Mouse (Mus musculus): ENCODE results near the gene Abcb8.

Gene Abcb8

GRCm38 (mm10) chr5:24366426-24366825 lies 27.0 kb upstream of the Abcb8 start:
- DNase-seq (ENCODE audit: low read depth in 2 of 2, low spot score in 2 of 2): no peak

- no peak for DNase-seq (ENCODE audit: low read depth in 2 of 2, low spot score in 2 of 2)
Measured at GRCm38 (mm10) chr5:24369767-24370166, 23.7 kb upstream of the Abcb8 start.

- DNase-seq (ENCODE audit: low read depth in 2 of 2, low spot score in 2 of 2): no peak
Measured at GRCm38 (mm10) chr5:24373807-24374206, 19.7 kb upstream of the Abcb8 start.

DNA sequence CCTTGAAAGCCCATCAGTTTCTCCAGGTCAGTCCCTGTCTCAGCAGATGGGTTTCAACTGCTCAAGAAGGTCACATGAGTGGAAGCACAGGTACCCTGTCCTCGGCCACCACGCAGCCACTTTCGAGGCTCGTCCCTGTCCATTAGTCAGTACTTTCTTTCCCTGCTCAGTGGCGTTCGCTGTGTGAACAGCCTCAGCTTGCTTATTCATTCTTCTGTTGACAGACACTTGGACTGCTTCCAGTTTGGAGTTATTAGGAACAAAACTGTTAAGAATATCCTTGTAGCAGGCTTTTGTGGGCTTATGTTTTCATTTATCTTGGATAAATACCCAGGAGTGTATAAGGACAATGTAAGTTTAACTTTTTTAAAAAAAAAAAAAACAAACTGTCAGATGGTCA lies 19.2 kb upstream of the Abcb8 start:
- DNase-seq (ENCODE audit: low read depth in 2 of 2, low spot score in 2 of 2): no peak

DNA sequence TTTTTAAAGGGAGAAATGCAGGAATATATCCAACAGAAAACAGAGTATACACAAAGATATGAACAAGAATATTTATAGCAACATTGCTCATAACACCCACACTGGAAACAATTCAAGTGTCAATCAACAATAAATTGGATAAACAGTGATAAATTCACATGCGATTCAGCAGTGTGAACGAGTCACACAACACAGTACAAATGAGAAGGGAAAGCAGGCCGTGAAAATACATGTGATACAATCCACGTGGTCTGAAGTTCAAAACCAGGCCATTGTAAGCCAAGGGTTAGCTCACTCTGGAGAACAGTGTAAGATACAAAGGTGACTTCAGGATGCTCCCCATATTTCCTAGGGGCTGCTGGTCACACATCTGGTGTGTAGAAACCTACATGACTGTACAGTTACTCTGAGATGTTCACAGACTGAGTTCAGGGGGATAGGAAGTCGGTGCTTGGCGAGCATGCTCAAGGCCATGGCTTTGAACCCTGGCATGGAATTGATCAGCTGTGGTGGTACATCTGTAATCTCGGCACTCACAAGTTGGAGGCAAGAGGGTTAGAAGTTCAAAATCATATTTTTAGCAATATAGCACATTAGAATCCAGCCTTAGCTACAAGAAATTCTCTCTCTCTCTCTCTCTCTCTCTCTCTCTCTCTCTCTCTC lies 18.7 kb upstream of the Abcb8 start:
- DNase-seq (ENCODE audit: low read depth in 2 of 2, low spot score in 2 of 2): no peak

DNA sequence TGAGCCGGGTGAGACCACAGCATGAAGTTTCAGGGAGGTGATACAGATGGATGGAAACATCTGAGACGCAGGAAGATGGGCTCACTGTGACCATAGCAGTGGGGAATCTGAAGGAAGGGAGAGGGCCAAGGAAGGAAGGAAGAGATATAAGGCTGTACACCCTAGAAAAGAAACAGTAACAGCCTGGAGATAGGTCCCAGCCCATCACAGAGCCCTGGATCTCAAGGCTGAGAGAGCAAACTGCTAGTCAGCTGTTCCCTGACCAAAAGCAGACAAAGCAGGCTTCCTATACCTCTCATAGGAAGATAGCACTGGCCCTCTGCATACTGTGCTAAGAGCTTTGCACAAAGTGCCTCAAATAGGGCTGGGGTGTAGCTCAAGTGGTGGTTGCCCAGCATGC lies 14.8 kb upstream of the Abcb8 start:
- DNase-seq (ENCODE audit: low read depth in 2 of 2, low spot score in 2 of 2): no peak

- no peak for DNase-seq (ENCODE audit: low read depth in 2 of 2, low spot score in 2 of 2)
Measured at GRCm38 (mm10) chr5:24379501-24379900, 14.0 kb upstream of the Abcb8 start.

GRCm38 (mm10) chr5:24380499-24380898 lies 13.0 kb upstream of the Abcb8 start:
- DNase-seq (ENCODE audit: low read depth in 2 of 2, low spot score in 2 of 2): no peak

DNA sequence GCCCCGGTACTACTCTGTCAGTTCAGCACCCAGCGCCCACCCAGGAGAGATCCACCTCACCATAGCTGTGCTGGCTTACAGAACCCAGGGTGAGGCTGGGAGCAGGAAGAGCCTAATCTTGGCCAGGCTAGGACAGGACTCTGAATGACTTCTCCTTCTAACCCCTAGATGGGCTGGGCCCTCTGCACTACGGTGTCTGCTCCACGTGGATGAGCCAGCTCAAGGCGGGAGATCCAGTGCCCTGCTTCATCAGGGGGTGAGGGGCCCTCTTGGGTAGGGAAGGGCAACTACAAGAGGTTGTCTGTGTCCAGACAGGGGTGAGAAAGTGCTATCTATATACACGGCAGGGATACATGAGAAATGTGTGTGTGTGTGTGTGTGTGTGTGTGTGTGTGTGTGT lies 12.0 kb upstream of the Abcb8 start:
- DNase-seq (ENCODE audit: low read depth in 2 of 2, low spot score in 2 of 2): no peak

GRCm38 (mm10) chr5:24381988-24382387 lies 11.5 kb upstream of the Abcb8 start:
- no peak for DNase-seq (ENCODE audit: low read depth in 2 of 2, low spot score in 2 of 2)

- DNase-seq (ENCODE audit: low read depth in 2 of 2, low spot score in 2 of 2): peak; percentile 76 to 83
Measured at GRCm38 (mm10) chr5:24383026-24383859, 10.2 kb upstream of the Abcb8 start.

DNA sequence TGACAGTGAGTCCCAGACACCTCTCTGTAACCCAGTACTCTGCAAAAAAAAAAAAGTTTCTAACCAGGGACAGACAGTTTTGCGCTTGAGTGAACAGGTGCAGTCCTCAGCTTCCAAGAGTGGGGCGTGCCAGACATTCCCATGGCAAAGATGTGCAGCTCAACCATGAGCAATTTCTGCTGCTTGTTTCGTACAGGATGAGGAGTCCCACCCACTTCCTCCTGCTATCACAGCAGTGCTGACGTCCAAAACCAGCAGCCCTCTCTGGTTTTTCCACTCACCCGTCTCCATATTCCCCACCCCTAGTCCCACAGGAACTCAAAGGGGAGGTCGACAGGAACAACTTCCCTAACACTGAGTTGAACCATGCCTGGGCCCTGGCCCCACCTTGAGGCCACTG lies 9.1 kb upstream of the Abcb8 start:
- DNase-seq (ENCODE audit: low read depth in 2 of 2, low spot score in 2 of 2): no peak

- DNase-seq (ENCODE audit: low read depth in 2 of 2, low spot score in 2 of 2): no peak
Measured at GRCm38 (mm10) chr5:24385374-24385773, 8.1 kb upstream of the Abcb8 start.

DNA sequence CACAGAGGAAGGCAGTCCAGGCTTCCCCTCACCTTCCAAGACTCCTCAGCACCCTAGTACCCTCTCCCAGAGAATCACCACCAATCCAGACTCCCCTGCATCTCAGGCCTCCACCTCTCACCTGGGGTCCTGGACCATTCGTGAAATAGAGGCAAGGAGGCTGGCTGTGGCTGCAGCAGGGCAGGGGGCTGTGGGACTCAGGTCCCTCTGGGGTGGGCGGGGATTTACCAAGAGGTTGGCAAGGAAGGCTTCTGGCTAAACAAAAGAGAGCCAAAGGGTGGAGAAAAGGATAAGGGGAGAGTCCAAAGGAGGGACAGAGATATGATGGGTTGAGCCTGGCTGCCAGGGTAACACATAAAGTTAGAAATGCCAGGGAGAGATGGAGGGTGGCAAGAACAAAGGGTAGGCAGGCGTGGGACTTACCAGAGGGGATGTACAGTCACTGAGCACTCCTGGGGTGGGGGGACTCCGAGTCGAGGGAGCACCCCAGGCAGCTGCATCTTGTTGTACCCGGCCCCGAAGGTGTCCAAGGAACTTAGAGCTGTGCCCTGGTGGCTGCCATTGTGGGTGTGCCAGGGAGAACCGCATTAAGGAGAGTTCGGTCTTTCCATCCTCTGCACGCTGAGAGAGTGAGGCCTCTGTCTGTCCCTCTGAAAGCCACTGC lies 7.4 kb upstream of the Abcb8 start:
- DNase-seq (ENCODE audit: low read depth in 2 of 2, low spot score in 2 of 2): no peak

GRCm38 (mm10) chr5:24387264-24388241 lies 5.9 kb upstream of the Abcb8 start:
- DNase-seq (ENCODE audit: low read depth in 2 of 2, low spot score in 2 of 2): peak in 1 of 2 experiments; percentile 21

- DNase-seq (ENCODE audit: low read depth in 2 of 2, low spot score in 2 of 2): no peak
Measured at GRCm38 (mm10) chr5:24388246-24388915, 5.1 kb upstream of the Abcb8 start.

- no peak for DNase-seq (ENCODE audit: low read depth in 2 of 2, low spot score in 2 of 2)
Measured at GRCm38 (mm10) chr5:24389011-24389657, 4.3 kb upstream of the Abcb8 start.

- DNase-seq (ENCODE audit: low read depth in 2 of 2, low spot score in 2 of 2): no peak
Measured at GRCm38 (mm10) chr5:24389658-24390020, 3.8 kb upstream of the Abcb8 start.

GRCm38 (mm10) chr5:24391864-24392263 lies 1.6 kb upstream of the Abcb8 start, which contains the start of gene Atg9b:
Atg9b (minus strand) TSS chr5:24392143.
- no peak for DNase-seq (ENCODE audit: low read depth in 2 of 2, low spot score in 2 of 2)

- no peak for DNase-seq (ENCODE audit: low read depth in 2 of 2, low spot score in 2 of 2)
Measured at GRCm38 (mm10) chr5:24392724-24393123, 739 bp upstream of the Abcb8 start.

Data from CD8-positive naive resting alpha-beta T cell, adult 2 months (primary cell).